Mouse (Mus musculus): ENCODE results near the gene 1810013L24Rik. TPM values are rescaled to one million over a fixed set of nuclear protein-coding genes. Genes with fewer than 3 reads are reported as not detected.

1810013L24Rik gene
- polyA plus RNA-seq, 1 experiment from 2014 or later: 17.8 TPM

Other genes with a start within 250 kb of the 1810013L24Rik start
- 63.4 and 72.6 TPM in 2 replicates for gene Pmm2, start 192.4 kb upstream of the 1810013L24Rik start, polyA plus RNA-seq (2015; fragmentation: Nextera tagmentation; extraction: Ambion mirVana)
- 19.7 and 20.3 TPM in 2 replicates for gene Tmem186, start 192.4 kb upstream of the 1810013L24Rik start, polyA plus RNA-seq (2015; fragmentation: Nextera tagmentation; extraction: Ambion mirVana)
- 89.9 and 92.1 TPM in 2 replicates for gene Carhsp1, start 157.9 kb upstream of the 1810013L24Rik start, polyA plus RNA-seq (2015; fragmentation: Nextera tagmentation; extraction: Ambion mirVana)
- gene Gm5767, start 149.3 kb upstream of the 1810013L24Rik start, polyA plus RNA-seq (2015; fragmentation: Nextera tagmentation; extraction: Ambion mirVana): not detected in 2 replicates
- gene Usp7, start 37.8 kb upstream of the 1810013L24Rik start, polyA plus RNA-seq (2015; fragmentation: Nextera tagmentation; extraction: Ambion mirVana): 24.4 and 28.6 TPM in 2 replicates

All from stomach, embryonic 16.5 days (tissue).